Mouse (Mus musculus): ENCODE results near the gene Dph5.
"Not testable (repeated sequence)": the region's sequence is repeated elsewhere in the genome, so short reads cannot be mapped to it uniquely, and the experiment has no call there.

Gene Dph5

DNA sequence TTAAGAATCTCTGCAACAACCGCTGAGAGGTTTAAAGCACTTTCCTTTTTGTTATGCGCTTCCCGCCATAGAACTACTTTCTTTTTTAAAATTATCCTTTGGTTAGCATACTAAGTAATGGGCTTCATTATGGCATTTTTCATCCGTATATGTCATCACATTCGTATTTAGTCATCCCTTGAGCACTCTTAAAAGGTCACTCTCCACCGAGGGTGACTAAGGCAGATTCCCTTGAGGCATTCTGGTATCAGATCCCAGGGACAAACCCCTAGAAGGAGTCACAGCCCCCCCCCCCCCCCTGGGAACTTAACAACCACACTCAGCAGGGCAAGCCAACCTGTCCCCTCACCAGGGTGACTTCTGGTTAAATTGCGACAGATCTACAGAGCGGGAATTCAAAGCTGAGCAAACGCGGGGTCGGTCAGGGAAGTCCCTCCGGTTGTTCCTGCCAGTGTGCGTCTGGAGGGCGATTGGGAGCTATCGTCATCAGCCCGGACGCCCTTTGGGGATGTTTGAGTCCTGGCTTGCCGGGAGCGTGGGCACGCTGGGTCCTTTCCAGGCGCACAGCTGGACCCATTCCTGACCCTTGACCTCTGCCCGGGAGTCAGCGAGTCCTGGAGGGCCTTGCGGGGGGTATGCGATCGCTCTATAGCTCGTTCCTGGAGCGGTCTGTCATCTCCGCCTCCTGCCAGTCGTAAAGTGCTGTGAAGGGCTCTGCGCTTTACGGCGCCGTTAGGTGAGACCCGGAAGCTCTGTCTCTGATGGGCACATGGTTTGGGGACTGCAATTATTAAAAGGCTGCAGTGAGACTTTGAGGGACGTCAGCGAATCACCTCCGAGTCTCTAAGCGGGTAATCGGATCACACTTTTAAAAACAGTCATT is at the start of gene Dph5:
Dph5 (plus strand) TSS at position 411 of the 883 bp plus-strand sequence.
- in situ Hi-C loops (cut with MboI; ENCODE audit: low pct_unique_long_range_greater_than_20kb in 1 of 2, low sequenced_read_pairs in 2 of 2, unreplicated experiment in 1 of 2), result no loop called here

DNA sequence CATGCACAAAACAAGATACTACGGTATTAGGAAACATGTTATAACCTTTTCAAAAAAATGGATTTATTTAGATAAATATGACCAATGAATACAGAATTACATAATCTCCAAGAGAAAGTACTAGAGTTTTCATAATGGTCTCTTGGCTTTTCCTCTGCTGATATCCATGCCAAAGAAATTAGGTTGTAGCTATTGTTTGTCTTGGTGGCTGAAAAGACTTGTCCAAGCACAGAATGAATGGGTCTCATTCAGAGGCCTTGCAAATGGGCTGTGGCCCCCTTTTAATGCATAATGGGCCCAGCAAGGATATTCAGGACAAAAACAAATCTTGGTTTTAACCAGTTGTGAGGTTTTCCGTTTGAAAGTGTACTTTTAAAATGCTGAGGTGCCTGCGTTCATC is 43.1 kb upstream of the Dph5 start:
- in situ Hi-C loops (cut with MboI; ENCODE audit: low pct_unique_long_range_greater_than_20kb in 1 of 2, low sequenced_read_pairs in 2 of 2, unreplicated experiment in 1 of 2), result no loop called here

DNA sequence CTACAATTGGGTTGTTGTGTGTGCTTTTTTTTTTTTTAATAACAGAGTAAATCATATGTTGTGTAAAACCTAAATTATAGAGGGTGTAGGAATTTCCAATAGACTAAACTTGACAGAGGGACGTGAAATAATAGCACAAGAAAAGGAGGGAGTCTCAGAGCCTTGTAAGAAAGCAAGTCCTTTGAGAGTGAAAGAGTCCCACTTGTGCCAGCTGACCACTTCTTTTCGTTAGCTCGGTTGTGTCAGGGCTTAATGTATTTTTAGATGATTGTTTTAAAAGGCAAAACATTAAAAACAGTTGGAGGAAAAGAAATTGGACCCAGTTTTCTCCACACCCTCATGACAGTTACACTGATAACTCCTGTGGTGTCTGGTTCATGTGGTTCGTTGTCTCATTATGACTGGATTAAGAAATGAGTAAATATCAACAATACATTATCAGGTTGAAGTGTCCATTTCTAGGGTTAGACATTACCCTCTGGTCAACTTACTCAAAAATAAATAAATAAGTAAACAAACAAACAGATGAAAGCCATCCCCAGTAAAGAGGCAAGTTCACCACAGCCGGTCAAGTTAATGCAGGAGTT is 42.5 kb upstream of the Dph5 start:
- in situ Hi-C loops (cut with MboI; ENCODE audit: low pct_unique_long_range_greater_than_20kb in 1 of 2, low sequenced_read_pairs in 2 of 2, unreplicated experiment in 1 of 2), result no loop called here

DNA sequence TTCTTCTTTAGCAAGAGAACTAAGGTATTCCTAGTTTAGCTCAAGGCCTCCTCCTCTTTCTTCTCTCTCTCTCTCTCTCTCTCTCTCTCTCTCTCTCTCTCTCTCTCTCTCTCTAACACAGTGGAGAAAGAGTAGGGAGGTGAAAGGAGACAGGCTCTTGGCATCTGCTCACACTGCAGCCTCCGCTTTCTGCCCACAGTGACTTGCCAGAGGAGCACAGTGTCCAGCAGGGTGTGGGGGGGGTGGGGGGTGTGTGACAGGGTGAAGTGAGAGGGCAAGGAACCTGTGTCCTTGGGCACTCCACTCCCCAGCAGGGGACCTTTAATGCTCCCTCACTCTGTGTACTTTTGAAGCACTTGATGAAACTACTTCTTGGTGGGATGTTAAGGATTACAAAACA is 41.9 kb upstream of the Dph5 start:
- in situ Hi-C loops (cut with MboI; ENCODE audit: low pct_unique_long_range_greater_than_20kb in 1 of 2, low sequenced_read_pairs in 2 of 2, unreplicated experiment in 1 of 2), result no loop called here

DNA sequence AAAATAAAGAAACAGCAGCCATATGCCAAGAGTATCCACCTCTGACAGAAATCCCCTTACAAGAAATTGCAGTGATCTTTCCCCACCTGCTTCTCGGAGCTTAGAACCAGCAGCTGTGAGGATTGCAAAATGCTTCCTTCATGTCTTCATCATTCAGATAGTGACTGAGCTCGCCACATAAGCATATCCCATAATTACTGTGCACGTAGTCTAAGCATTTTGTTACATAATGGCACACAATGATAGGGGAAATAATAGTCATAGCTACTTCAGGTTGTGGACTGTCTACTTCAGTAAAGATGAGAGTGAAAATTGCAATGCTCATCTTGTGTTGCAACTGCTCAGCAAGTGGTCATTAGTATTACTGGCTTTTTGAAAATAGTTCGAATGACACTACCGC is 41.5 kb upstream of the Dph5 start:
- in situ Hi-C loops (cut with MboI; ENCODE audit: low pct_unique_long_range_greater_than_20kb in 1 of 2, low sequenced_read_pairs in 2 of 2, unreplicated experiment in 1 of 2), result no loop called here

DNA sequence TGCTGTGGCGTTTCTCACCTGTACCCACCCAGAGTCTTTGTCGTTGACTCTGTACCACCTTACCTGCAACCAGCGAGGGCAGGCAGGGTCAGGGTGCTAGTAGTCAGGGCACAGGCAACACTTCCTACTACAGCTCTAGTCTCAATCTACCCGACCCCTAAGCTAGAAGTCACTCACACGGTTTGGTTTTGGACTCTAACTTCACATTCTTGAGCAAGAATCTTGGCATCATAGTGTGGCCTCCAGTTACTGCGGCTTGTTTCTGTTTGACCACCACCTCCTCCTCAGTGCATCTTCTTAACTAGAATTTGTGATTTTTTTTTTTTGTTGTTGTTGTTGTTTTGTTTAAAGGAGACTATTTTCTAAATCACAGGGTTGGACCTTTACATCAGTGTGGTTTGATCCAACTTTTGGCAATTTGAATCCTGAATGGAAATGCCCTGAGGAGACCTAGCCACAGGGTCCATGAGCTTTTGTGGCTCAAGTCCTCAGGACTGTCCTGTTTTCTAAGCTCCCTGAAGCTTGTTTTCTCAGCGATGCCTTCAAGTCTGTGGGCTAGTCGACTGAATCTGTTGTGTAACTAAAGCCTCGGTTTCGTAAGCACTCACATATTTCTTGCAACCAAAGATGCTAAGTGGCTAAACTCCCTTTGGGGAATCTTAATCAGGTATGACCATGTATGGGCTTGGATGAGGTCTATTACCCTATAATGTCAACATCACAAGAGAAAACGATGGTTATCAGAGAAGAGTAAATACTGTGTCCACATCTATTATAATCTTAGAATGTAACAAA is 38.8 kb upstream of the Dph5 start:
- in situ Hi-C loops (cut with MboI; ENCODE audit: low pct_unique_long_range_greater_than_20kb in 1 of 2, low sequenced_read_pairs in 2 of 2, unreplicated experiment in 1 of 2), result no loop called here

DNA sequence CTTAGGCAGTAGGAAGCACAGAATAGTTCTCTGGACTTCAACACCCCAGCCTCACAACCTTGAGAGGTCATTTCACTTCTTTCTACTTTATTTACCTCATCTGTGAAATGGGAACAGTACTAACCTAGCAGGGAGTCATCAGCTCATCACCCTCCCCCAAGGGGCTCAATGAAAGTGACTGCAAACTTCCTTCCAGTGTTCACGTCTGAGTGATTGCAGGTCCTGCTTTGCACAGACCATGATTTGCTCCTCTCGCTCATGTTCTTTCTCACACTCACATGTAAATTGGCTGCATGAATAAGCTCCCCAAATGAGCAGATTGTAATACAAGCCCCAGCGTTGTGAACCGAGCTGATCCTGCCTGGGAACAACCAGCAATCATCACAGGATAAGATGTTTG is 36.7 kb upstream of the Dph5 start:
- in situ Hi-C loops (cut with MboI; ENCODE audit: low pct_unique_long_range_greater_than_20kb in 1 of 2, low sequenced_read_pairs in 2 of 2, unreplicated experiment in 1 of 2), result no loop called here

DNA sequence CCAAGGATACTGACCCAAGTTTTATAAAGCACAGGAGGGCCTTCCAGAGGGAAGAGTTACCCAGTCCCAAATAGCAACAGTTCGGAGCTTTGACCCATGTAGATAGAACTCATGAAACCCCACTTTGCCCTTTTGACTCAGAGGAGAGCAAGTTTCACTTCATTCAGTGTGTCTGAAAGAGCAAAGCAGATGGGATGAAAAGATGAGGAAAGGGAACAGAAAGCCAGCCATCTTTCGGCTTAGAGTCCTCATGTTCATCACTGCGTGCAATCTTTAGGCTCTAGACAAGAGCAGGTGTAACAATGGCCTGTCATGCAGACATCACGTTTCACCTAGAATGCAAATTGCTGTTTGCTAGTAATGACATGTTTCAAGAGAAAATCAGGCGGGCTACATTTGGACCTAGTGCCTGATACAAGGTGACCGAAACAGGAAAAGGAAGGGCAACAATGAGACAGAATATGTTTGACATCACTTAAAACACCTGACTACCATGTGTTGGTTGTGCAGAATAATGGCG is 32.9 kb upstream of the Dph5 start:
- in situ Hi-C loops (cut with MboI; ENCODE audit: low pct_unique_long_range_greater_than_20kb in 1 of 2, low sequenced_read_pairs in 2 of 2, unreplicated experiment in 1 of 2), result no loop called here

DNA sequence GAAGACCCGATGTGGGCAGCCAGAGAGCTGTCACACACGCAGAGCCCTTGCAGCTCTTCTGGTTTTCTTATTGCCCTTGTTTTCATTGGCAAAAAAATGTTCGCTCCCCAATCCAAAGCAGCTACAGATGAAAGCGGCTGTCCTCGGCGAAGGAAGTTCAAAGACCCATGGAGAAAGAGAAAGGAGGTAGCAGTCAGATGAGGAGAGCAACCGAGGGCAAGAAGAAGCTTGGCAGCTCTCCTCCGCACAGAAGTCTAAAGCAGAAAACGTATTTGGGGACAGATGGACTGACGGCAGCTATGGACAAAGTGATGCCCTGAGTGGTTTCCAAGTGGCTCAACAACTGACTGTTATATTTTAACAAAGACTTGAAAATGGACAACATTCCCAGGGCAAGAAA is 32.1 kb upstream of the Dph5 start:
- in situ Hi-C loops (cut with MboI; ENCODE audit: low pct_unique_long_range_greater_than_20kb in 1 of 2, low sequenced_read_pairs in 2 of 2, unreplicated experiment in 1 of 2), result no loop called here

DNA sequence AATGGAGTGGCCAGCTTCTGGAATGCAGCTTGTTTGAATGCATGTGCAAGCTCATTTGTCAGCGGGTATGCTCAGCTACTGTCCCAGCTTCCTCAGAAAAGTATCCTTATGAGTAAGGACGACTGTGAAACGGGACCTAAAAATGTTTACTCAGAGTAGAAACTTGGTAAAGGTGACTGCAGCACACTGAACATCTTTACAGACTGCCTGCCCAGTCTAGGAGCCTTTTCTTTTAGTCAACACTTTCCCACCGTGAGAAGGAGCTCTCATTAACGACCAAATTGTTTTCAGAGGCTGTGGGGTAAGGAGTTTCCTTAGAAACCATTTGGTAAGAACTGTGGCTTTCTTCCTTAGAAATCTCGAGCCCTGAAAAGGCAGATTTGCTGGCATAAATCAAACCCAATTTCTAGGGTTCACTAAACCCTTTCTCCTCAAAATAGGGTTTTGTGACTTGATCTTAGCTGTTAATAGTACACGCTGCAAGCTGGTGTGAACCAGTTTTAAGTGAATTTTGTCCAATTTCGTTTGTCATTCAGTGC is 31.1 kb upstream of the Dph5 start:
- in situ Hi-C loops (cut with MboI; ENCODE audit: low pct_unique_long_range_greater_than_20kb in 1 of 2, low sequenced_read_pairs in 2 of 2, unreplicated experiment in 1 of 2), result no loop called here

DNA sequence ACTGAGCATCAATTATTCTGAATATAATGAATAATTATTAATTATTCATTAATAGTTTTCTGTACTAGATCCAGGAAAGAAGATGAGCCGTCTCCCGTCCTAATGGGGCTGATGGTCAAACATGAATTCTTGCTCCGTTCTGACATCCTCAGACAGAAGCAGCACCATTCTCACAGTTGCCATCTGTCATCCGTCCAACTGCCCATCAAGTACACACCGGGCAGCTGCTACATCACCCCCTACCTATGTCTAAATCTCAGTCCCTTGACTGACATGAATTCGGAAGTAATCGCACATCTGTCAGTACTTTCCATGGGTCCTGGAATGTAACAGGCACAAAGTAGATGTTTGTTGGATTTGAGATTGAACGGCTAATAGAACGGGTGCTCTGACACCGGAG is 30.2 kb upstream of the Dph5 start:
- in situ Hi-C loops (cut with MboI; ENCODE audit: low pct_unique_long_range_greater_than_20kb in 1 of 2, low sequenced_read_pairs in 2 of 2, unreplicated experiment in 1 of 2), result no loop called here

DNA sequence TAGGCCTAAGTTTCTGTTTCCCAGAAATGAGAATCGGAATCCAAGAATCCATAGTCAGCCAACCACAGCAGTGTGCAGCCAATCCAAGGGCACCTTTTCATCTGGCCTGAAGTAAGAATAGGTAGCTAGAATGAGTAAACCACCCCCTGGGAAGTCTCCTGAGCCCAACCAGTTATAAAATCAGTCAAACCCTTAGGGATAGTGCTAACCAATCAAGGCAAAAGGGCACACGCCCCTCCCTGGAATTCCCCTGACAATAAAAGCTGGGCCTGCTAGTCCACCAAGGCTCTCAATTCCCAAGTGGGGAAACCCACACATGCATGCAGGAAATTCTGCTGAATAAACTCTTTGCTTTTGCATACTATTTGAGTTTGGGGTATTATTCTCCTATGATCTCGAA is 28.8 kb upstream of the Dph5 start:
- in situ Hi-C loops (cut with MboI; ENCODE audit: low pct_unique_long_range_greater_than_20kb in 1 of 2, low sequenced_read_pairs in 2 of 2, unreplicated experiment in 1 of 2), result no loop called here

DNA sequence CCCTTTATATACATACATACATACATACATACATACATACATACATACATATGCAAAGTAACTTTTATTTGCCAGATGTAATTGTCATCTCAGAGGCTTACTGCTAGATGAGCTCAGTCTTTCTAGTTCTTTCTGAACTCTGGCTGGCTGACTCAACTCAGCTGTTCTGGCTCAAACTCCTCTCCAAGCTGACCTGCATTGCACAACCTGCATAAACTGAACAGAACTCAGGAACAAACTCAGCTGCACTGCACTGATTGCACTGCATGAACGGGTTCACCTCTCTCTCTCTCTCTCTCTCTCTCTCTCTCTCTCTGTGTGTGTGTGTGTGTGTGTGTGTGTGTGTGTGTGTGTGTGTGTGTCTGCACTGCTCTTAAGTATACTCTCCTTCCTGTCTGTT is 26.9 kb upstream of the Dph5 start:
- in situ Hi-C loops (cut with MboI; ENCODE audit: low pct_unique_long_range_greater_than_20kb in 1 of 2, low sequenced_read_pairs in 2 of 2, unreplicated experiment in 1 of 2), result not testable (repeated sequence)

DNA sequence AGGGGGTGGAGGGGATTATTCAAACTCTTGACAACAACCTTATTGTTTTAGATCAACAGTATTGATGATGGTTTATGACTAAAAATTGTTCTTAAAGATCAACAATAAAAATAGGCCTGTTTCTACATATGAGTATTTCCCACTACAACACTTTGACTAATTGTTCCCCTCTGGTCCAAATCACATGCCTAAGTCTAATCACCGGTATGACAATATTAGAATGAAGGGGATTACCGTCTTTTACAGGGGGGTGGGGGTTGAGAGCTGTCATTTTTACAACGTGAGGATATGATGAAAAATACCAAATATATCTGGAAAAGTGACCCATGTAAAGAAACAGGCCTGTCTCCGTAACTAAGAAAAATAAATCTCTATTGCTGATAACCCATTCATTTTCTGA is 24.1 kb upstream of the Dph5 start:
- in situ Hi-C loops (cut with MboI; ENCODE audit: low pct_unique_long_range_greater_than_20kb in 1 of 2, low sequenced_read_pairs in 2 of 2, unreplicated experiment in 1 of 2), result no loop called here

DNA sequence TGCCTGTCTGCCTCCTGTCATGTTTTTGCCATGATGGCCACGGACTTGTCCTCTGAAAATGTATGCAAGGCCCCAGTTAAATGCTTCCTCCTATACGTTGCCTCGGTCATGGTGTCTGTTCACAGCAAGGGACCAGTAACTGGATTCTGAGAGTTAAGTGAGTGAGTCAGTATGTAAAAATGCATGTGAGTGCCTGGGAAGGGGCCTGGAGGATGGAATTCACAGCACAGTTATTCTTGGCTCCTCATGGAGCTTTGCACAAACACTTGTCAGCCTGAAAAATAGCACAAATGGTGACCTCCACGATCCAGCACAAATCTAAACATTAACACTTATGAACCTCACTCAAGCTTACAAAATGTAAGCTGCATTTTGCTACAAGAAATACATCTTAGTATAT is 20.5 kb upstream of the Dph5 start:
- in situ Hi-C loops (cut with MboI; ENCODE audit: low pct_unique_long_range_greater_than_20kb in 1 of 2, low sequenced_read_pairs in 2 of 2, unreplicated experiment in 1 of 2), result no loop called here

DNA sequence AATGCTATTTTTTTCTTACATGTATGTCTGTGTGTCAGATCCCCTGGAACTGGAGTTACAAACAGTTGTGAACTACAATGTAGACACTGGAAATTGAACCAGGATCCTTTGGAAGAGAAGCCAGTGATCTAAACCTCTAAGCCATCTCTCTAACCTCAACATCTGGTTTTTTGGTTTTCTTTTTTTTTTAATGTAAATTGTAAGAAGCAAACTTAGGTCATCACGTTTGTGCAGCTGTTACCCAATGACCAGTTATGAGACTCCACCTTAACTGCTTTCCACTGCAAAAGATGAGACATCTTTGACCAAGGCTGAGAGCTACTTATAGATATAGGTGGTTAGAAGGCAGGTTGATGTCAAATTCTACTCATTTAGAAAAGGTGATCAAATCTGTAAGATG is 19.7 kb upstream of the Dph5 start:
- in situ Hi-C loops (cut with MboI; ENCODE audit: low pct_unique_long_range_greater_than_20kb in 1 of 2, low sequenced_read_pairs in 2 of 2, unreplicated experiment in 1 of 2), result no loop called here

DNA sequence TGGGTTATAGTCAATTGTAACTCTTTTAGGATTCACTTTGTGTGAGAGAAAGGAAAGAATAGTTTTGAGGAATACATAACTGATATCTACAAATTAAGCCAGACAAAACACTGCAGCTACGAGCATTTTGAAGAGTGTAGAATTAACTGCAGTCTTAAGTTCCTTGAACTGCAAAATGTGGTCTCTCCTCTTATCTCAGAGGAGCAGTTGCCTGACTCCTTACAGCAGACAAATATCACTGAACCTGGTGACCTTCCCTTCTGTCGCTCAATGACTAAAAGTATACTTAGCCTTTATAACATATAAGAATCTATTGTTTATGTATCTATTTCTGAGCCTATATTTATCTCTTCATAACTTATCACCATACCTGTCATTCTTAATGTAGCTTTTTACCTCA is 18.3 kb upstream of the Dph5 start:
- in situ Hi-C loops (cut with MboI; ENCODE audit: low pct_unique_long_range_greater_than_20kb in 1 of 2, low sequenced_read_pairs in 2 of 2, unreplicated experiment in 1 of 2), result no loop called here

DNA sequence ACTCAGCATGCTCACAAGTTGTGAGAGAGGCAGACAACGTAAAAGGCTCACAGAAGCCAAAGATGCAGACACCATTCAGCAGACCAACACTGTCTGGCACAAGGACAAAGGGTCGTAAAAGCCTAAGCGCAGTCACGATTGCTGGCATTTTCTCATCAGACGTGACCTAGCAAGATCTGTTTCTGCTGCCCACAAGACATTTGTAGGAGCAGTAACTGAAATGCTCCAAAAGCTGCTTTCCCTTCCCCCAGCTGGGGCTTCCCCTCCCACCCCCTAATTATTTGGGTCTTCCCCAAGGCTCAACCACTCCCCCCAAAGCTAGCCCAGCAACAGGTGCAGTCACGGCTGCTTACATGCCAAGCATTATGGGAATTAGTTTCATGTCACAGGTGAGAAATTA is 12.1 kb upstream of the Dph5 start:
- in situ Hi-C loops (cut with MboI; ENCODE audit: low pct_unique_long_range_greater_than_20kb in 1 of 2, low sequenced_read_pairs in 2 of 2, unreplicated experiment in 1 of 2), result no loop called here

DNA sequence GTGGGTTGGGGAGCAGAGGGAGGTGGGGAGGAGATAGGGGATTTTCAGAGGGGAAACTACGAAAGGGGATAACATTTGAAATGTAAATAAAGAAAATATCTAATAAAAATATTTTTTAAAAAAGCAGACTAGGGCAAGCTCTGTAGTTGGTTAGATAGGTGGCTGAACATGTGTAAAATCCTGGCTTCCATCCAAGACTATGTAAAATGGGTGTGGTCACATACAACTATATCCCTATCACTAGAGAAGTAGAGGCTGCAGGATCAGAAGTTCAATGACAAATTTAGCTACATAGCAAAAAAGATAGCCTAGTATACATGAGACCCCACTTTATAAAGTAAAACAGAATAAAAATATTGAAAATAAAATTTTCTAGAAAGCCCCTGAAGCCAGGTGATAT is 10.5 kb upstream of the Dph5 start:
- in situ Hi-C loops (cut with MboI; ENCODE audit: low pct_unique_long_range_greater_than_20kb in 1 of 2, low sequenced_read_pairs in 2 of 2, unreplicated experiment in 1 of 2), result no loop called here
